Mouse (Mus musculus) urinary bladder, postnatal 14 days (tissue): ENCODE data around the gene Mrps34.
"Not testable (repeated sequence)": the region's sequence is repeated elsewhere in the genome, so short reads cannot be mapped to it uniquely, and the experiment has no call there.

ENCODE experiments used
- DNase-seq: peaks from one replicate; pipeline ENCODE4 v3.0.0; 2021; ENCODE audit warnings: low spot score

The Mrps34 gene

GRCm38 (mm10) chr17:24900014-24900413, 5.1 kb downstream of the Mrps34 start:
- DNase-seq: no peak

- no peak for DNase-seq
Observed at GRCm38 (mm10) chr17:24902124-24902523, 7.2 kb downstream of the Mrps34 start.

- DNase-seq: no peak
Observed at GRCm38 (mm10) chr17:24902671-24903474, 8.0 kb downstream of the Mrps34 start.

GRCm38 (mm10) chr17:24903767-24904166, 8.9 kb downstream of the Mrps34 start:
- no peak for DNase-seq

GRCm38 (mm10) chr17:24907591-24907990, 12.7 kb downstream of the Mrps34 start:
- DNase-seq: no peak

GRCm38 (mm10) chr17:24913984-24914383, 19.1 kb downstream of the Mrps34 start:
- no peak for DNase-seq

GRCm38 (mm10) chr17:24923246-24923645, 28.3 kb downstream of the Mrps34 start:
- DNase-seq: no peak

- DNase-seq: no peak
Observed at GRCm38 (mm10) chr17:24929506-24929905, 34.6 kb downstream of the Mrps34 start.

GRCm38 (mm10) chr17:24932431-24932830, 37.5 kb downstream of the Mrps34 start:
- no peak for DNase-seq

GRCm38 (mm10) chr17:24933163-24933562, 38.2 kb downstream of the Mrps34 start:
- no peak for DNase-seq

GRCm38 (mm10) chr17:24934926-24935325, 40.0 kb downstream of the Mrps34 start:
- peak; percentile 7 for DNase-seq

- no peak for DNase-seq
Observed at GRCm38 (mm10) chr17:24935666-24936065, 40.8 kb downstream of the Mrps34 start.

- peak; percentile 95 for DNase-seq
Observed at GRCm38 (mm10) chr17:24936259-24937237, 41.6 kb downstream of the Mrps34 start, which contains the start of gene Mapk8ip3. TSS of gene Mapk8ip3 (minus strand) at chr17:24936977.

GRCm38 (mm10) chr17:24937266-24937665, 42.4 kb downstream of the Mrps34 start:
- no peak for DNase-seq

GRCm38 (mm10) chr17:24942453-24942852, 47.5 kb downstream of the Mrps34 start:
- peak; percentile 41 for DNase-seq

GRCm38 (mm10) chr17:24943036-24943435, 48.1 kb downstream of the Mrps34 start:
- no peak for DNase-seq

GRCm38 (mm10) chr17:24943589-24943988, 48.7 kb downstream of the Mrps34 start:
- not testable (repeated sequence) for DNase-seq
